Mouse (Mus musculus): ENCODE results near the gene Rai14.

- TF ChIP-seq CTCF (IDR thresholded peaks at IDR 0.05; ENCODE audit: borderline replicate concordance, control insufficient read depth, extremely low read depth, insufficient read depth, low read length, poor library complexity): no peak
- no peak for TF ChIP-seq POLR2A (IDR thresholded peaks at IDR 0.05; ENCODE audit: control insufficient read depth, extremely low read depth, insufficient read depth, low read length, poor library complexity)
Observed at GRCm38 (mm10) chr15:10636844-10637243, 77.6 kb downstream of the Rai14 start.

Data from thymus, adult 2 months (tissue).